In the genomic region with DNA sequence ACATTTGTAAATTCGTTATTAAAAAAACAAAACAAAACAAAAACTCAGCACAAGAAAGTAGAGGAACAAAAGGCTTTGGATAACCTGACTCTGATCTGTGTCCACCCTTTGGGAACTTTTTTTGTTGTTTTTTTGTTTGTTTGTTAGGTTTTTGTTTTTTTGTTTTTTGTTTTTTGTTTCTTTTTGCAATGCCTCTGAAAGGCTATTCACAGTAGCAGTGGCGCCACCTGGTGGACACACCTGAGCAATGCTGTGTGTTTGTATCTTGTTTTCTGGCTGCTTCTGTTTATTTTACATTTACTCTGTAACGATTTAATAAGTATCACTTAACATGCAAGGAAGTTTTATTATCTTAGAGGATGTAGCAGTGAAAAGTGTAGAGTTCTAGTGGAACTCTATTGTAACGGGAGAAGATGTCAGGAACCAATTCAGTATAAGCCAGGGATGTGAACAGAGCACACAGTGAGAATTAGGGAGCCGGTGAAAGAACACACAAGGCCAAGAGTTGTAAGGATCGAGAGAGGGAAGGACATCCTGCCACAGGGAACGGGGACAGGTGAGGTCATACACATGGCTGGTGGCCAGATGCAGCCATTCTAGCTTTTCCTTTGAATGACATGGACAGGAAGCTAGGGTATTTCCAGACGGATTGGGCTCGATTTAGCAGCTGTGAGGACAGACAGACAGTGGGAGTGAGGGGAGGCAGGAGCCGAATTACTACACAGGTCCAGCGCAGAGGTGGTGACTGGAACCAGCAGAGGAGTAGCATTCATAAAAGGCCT, we compare ENCODE assay signal across 8 mouse cellular contexts. TPM values are rescaled to one million over a fixed set of nuclear protein-coding genes. Genes with fewer than 3 reads are reported as not detected.
DNase-seq lines count a peak whose midpoint lies in the region; ATAC-seq and TF ChIP-seq lines count a peak whose summit lies in the region.

No protein-coding gene starts in this region.

- H3K36me3 ChIP-seq in G1E (replicated peaks), result no peaks in the 10 kb centered on the region
- H3K36me3 ChIP-seq in liver, embryonic 13.5 days, result no peaks in the 10 kb centered on the region
- no peaks in the 10 kb centered on the region for H3K36me3 ChIP-seq in neural tube, embryonic 11.5 days (ENCODE audit: control insufficient read depth, insufficient read depth, low read length)

- no peaks in the 10 kb centered on the region for H3K9me3 ChIP-seq in G1E (replicated peaks)
- no peaks in the 10 kb centered on the region for H3K9me3 ChIP-seq in liver, embryonic 13.5 days (replicated peaks)
- no peaks in the 10 kb centered on the region for H3K9me3 ChIP-seq in neural tube, embryonic 11.5 days (ENCODE audit: control insufficient read depth, low read length)

- no peak overlapping the region for H3K4me3 ChIP-seq in G1E (ENCODE audit: low read depth, low read length)
- peak overlapping the region; percentile 75 for H3K4me3 ChIP-seq in gastrocnemius, adult 2 months
- H3K4me3 ChIP-seq in liver, embryonic 13.5 days (replicated peaks), result no peak overlapping the region
- no peak overlapping the region for H3K4me3 ChIP-seq in neural tube, embryonic 11.5 days (ENCODE audit: low read depth, low read length)

- DNase-seq in 3T3-L1 (ENCODE audit: low read depth, low spot score) (peak; percentile 88), G1E (ENCODE audit: low spot score) (peak; percentile 39)
- DNase-seq in cerebellum, adult 9-10 months, result peak; percentile 90
- peak; percentile 81 for DNase-seq in gastrocnemius, adult 2 months
- DNase-seq in kidney, adult 8-10 months, result peak; percentile 37 to 78
- DNase-seq in liver, embryonic 13.5 days, result peak; percentile 33
- DNase-seq in neural tube, embryonic 11.5 days (ENCODE audit: low spot score), result peak; percentile 75
- peak; percentile 58 to 85 for DNase-seq in thymus, postnatal 10 days (ENCODE audit: low spot score in 2 of 2)

- intact Hi-C loops in gastrocnemius, adult 2 months (cut with DNase I), result loop anchor here (1.0 to 5.0 kb wide), 2 partner anchors 65 to 183 kb away; no protein-coding TSS in a partner anchor

- no peak overlapping the region for H3K4me2 ChIP-seq in liver, embryonic 13.5 days
- H3K4me2 ChIP-seq in neural tube, embryonic 11.5 days (ENCODE audit: low read depth), result peak overlapping the region; percentile 76

- no peak overlapping the region for H3K9ac ChIP-seq in liver, embryonic 13.5 days
- no peak overlapping the region for H3K9ac ChIP-seq in neural tube, embryonic 11.5 days (ENCODE audit: low read length)

- peak overlapping the region; percentile 16; the same call in 1 of the 2 replicates for H3K27ac ChIP-seq in gastrocnemius, adult 2 months
- no peak overlapping the region for H3K27ac ChIP-seq in liver, embryonic 13.5 days
- no peak overlapping the region for H3K27ac ChIP-seq in neural tube, embryonic 11.5 days (ENCODE audit: low read depth, low read length)

- peaks cover 19% of the 10 kb centered on the region; the same call in 1 of the 2 replicates for H3K27me3 ChIP-seq in G1E (ENCODE audit: insufficient read depth, low read length)
- peaks cover 44% of the 10 kb centered on the region for H3K27me3 ChIP-seq in liver, embryonic 13.5 days
- peaks cover 3% of the 10 kb centered on the region for H3K27me3 ChIP-seq in neural tube, embryonic 11.5 days (ENCODE audit: control insufficient read depth, insufficient read depth, low read length)

- WGBS in liver, embryonic 13.5 days (ENCODE audit: insufficient replicate concordance), result 39% methylated on average over 11 of the region's 11 CpGs
- 66% methylated on average over 11 of the region's 11 CpGs for WGBS in neural tube, embryonic 11.5 days

- ATAC-seq in G1E (ENCODE audit: extremely low read depth, insufficient number of reproducible peaks, low FRiP score, poor library complexity, severe bottlenecking), result no peak
- ATAC-seq in liver, embryonic 13.5 days (ENCODE audit: low read depth), result no peak
- no peak for ATAC-seq in neural tube, embryonic 11.5 days (ENCODE audit: insufficient read depth, low FRiP score, low TSS enrichment)

- peaks cover 12% of the 10 kb centered on the region; the same call in 1 of the 2 replicates for H3K4me1 ChIP-seq in G1E (ENCODE audit: insufficient read depth, low read depth, low read length)
- peaks cover 7% of the 10 kb centered on the region for H3K4me1 ChIP-seq in liver, embryonic 13.5 days (replicated peaks)
- H3K4me1 ChIP-seq in neural tube, embryonic 11.5 days (ENCODE audit: control insufficient read depth, insufficient read depth, low read length), result peaks cover 14% of the 10 kb centered on the region

- peak; percentile 72 for TF ChIP-seq CTCF in G1E (IDR thresholded peaks at IDR 0.05; ENCODE audit: low read depth, low read length)
- peak; percentile 99 for TF ChIP-seq CTCF in gastrocnemius, adult 2 months (IDR thresholded peaks at IDR 0.05)

RNA-seq across cellular contexts. Expression of gene Rgs16, which starts 2.4 kb away (rescaled TPM):
- total RNA-seq in G1E (2014; fragmentation: Nextera tagmentation) (not detected in 2 replicates), G1E (2017) (not detected in 2 replicates)
- not detected in 2 replicates for polyA plus RNA-seq in G1E (2012)
- total RNA-seq in gastrocnemius, adult 2 months (2021), result 1 to 10 TPM in 1 of 2 experiments, under 1 TPM in 1; 0.59 to 1.8 TPM
- 0.39 and 0.56 TPM in 2 replicates for polyA plus RNA-seq in liver, embryonic 13.5 days (2015; fragmentation: Nextera tagmentation; extraction: Ambion mirVana)
- polyA plus RNA-seq in neural tube, embryonic 11.5 days (2014; fragmentation: Nextera tagmentation; extraction: Ambion mirVana), result 13.0 and 14.1 TPM in 2 replicates

RNA-seq across cellular contexts. Expression of gene Rnasel, which starts 6.7 kb away (rescaled TPM):
- 99.4 and 144 TPM in 2 replicates for total RNA-seq in G1E (2014; fragmentation: Nextera tagmentation)
- total RNA-seq in G1E (2017), result 113 and 118 TPM in 2 replicates
- polyA plus RNA-seq in G1E (2012), result 4.6 and 4.8 TPM in 2 replicates
- total RNA-seq in gastrocnemius, adult 2 months (2021), result 1 to 10 TPM in 1 of 2 experiments, under 1 TPM in 1; 0.92 to 1.1 TPM
- 13.8 and 15.9 TPM in 2 replicates for polyA plus RNA-seq in liver, embryonic 13.5 days (2015; fragmentation: Nextera tagmentation; extraction: Ambion mirVana)
- polyA plus RNA-seq in neural tube, embryonic 11.5 days (2014; fragmentation: Nextera tagmentation; extraction: Ambion mirVana), result 26.7 and 29.2 TPM in 2 replicates

Comparison
In these comparisons a context has a peak if more than half of its experiments do, and no peak if none do; other contexts are left out.
1. DNase-seq: peak in every context shown above with its lines; median percentile 90 in cerebellum, adult 9-10 months; 88 in 3T3-L1; 81 in gastrocnemius, adult 2 months; 75 in neural tube, embryonic 11.5 days; 72 in thymus, postnatal 10 days; 58 in kidney, adult 8-10 months; 39 in G1E; 33 in liver, embryonic 13.5 days.